Mouse (Mus musculus): Measurements from ENCODE around the gene Sap30bp.

The Sap30bp gene

GRCm38 (mm10) chr11:116000607-116001006, 67.5 kb downstream of the Sap30bp start:
- DNase-seq (ENCODE audit: low spot score) = no peak

GRCm38 (mm10) chr11:116001725-116002124, 68.6 kb downstream of the Sap30bp start:
- no peak for DNase-seq (ENCODE audit: low spot score)

- no peak for DNase-seq (ENCODE audit: low spot score)
These were observed 69.8 kb downstream of the Sap30bp start for GRCm38 (mm10) chr11:116002894-116003293.

- no peak for DNase-seq (ENCODE audit: low spot score)
These were observed 71.2 kb downstream of the Sap30bp start for GRCm38 (mm10) chr11:116004186-116004823.

GRCm38 (mm10) chr11:116004840-116005700, 72.0 kb downstream of the Sap30bp start:
- DNase-seq (ENCODE audit: low spot score) = peak; percentile 73

GRCm38 (mm10) chr11:116005701-116006419, 72.8 kb downstream of the Sap30bp start:
- DNase-seq (ENCODE audit: low spot score) = no peak

GRCm38 (mm10) chr11:116007095-116007850, 74.2 kb downstream of the Sap30bp start:
- DNase-seq (ENCODE audit: low spot score) = no peak

- DNase-seq (ENCODE audit: low spot score) = no peak
These were observed 75.3 kb downstream of the Sap30bp start for GRCm38 (mm10) chr11:116008411-116008810.

GRCm38 (mm10) chr11:116008832-116009375, 75.8 kb downstream of the Sap30bp start:
- no peak for DNase-seq (ENCODE audit: low spot score)

GRCm38 (mm10) chr11:116009661-116010060, 76.6 kb downstream of the Sap30bp start:
- DNase-seq (ENCODE audit: low spot score) = no peak

- no peak for DNase-seq (ENCODE audit: low spot score)
These were observed 77.1 kb downstream of the Sap30bp start for GRCm38 (mm10) chr11:116010146-116010545.

- DNase-seq (ENCODE audit: low spot score) = no peak
These were observed 77.9 kb downstream of the Sap30bp start for GRCm38 (mm10) chr11:116010948-116011347.

- DNase-seq (ENCODE audit: low spot score) = peak; percentile 39
These were observed 78.6 kb downstream of the Sap30bp start for GRCm38 (mm10) chr11:116011529-116012261.

GRCm38 (mm10) chr11:116012262-116012947, 79.3 kb downstream of the Sap30bp start, which contains the start of gene Galk1:
Gene Galk1, minus strand, starts transcription at chr11:116012719.
- DNase-seq (ENCODE audit: low spot score) = peak; percentile 92

- DNase-seq (ENCODE audit: low spot score) = no peak
These were observed 81.7 kb downstream of the Sap30bp start for GRCm38 (mm10) chr11:116014821-116015220.
